20 mouse cellular contexts compared by ENCODE assay signal in the genomic region with DNA sequence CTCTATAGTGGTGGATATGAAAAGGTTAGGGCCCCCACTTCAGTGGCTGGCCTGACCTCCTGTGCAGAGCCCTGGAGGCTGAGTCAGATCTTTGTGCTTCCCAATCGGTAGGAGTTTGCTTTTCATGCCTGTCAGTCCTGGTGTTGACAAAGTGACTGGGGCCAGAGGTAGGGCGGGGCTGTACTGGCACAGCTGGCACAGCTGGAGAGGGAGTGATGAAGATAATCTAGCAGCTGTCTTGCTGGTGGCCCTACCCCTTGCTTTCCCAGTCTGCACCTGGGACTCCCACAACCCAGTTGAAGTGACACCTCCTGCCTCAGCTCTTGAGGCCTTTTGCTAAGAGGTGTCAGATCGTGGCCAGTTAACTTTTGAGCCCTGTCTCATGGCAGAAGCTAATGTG. TPM values are rescaled to one million over a fixed set of nuclear protein-coding genes. Genes with fewer than 3 reads are reported as not detected.
DNase-seq lines count a peak whose midpoint lies in the region; ATAC-seq and TF ChIP-seq lines count a peak whose summit lies in the region.
"Had no signal": no experiment of that assay in that cellular context is flagged by ENCODE, and none has a peak within 500 bp of the region (broad histone marks: within the 10 kb centered on the region; RNA-seq: fewer than 3 reads in every experiment).

No protein-coding gene starts in this region.

- ATAC-seq in erythroblast, adult 5-6 weeks (replicated peaks; ENCODE audit: low FRiP score, poor library complexity, severe bottlenecking) = peak; percentile 91
- peak; percentile 98 for ATAC-seq in liver, embryonic 16.5 days (ENCODE audit: low read depth)
- ATAC-seq in stomach, postnatal 0 days (ENCODE audit: low FRiP score, low TSS enrichment) = 0 out of 2 replicates have a peak, but pooled peaks have one; percentile 23
- ATAC-seq in activated CD4-positive, CD25-positive, alpha-beta regulatory T cell, adult 4 months = no peak
- ATAC-seq in forebrain, postnatal 0 days = no peak
- ATAC-seq: forebrain, embryonic 14.5 days had no signal

- peak; percentile 49 for DNase-seq in thymus, postnatal 0 days (ENCODE audit: low spot score)
- DNase-seq in thymus, postnatal 10 days (ENCODE audit: low spot score in 2 of 2) = no peak
- DNase-seq in stomach, postnatal 0 days (ENCODE audit: low spot score) = peak; percentile 19
- no peak for DNase-seq in forebrain, postnatal 0 days
- DNase-seq: adrenal gland, postnatal 14 days; cerebellum, adult 9-10 months; heart, postnatal 36 days; layer of hippocampus, postnatal 36 days; lung, postnatal 14 days; right cerebral cortex, postnatal 4 days; thymus, postnatal 25 days had no signal

- H3K27me3 ChIP-seq in liver, embryonic 16.5 days (ENCODE audit: control insufficient read depth, insufficient read depth, low read depth, low read length) = no peaks in the 10 kb centered on the region
- no peaks in the 10 kb centered on the region for H3K27me3 ChIP-seq in stomach, postnatal 0 days (ENCODE audit: control insufficient read depth, insufficient read depth, low read length)
- no peaks in the 10 kb centered on the region for H3K27me3 ChIP-seq in forebrain, postnatal 0 days (ENCODE audit: insufficient read depth, low read length)
- H3K27me3 ChIP-seq: CH12.LX; embryonic facial prominence, embryonic 15.5 days; heart, embryonic 12.5 days; limb, embryonic 15.5 days had no signal

- 46% methylated on average over 3 of the region's 3 CpGs for WGBS in liver, embryonic 16.5 days (ENCODE audit: insufficient replicate concordance)
- WGBS in stomach, postnatal 0 days = 53% methylated on average over 3 of the region's 3 CpGs
- WGBS in forebrain, postnatal 0 days = 79% methylated on average over 3 of the region's 3 CpGs

- H3K4me1 ChIP-seq in liver, embryonic 16.5 days (ENCODE audit: control insufficient read depth, low read depth, low read length) = peaks cover 16% of the 10 kb centered on the region
- H3K4me1 ChIP-seq in stomach, postnatal 0 days (replicated peaks; ENCODE audit: control insufficient read depth, insufficient read depth) = no peaks in the 10 kb centered on the region
- H3K4me1 ChIP-seq in forebrain, postnatal 0 days (ENCODE audit: insufficient read depth) = no peaks in the 10 kb centered on the region

- peak overlapping the region; percentile 81 for H3K27ac ChIP-seq in liver, embryonic 16.5 days (ENCODE audit: low read length)
- no peak overlapping the region for H3K27ac ChIP-seq in stomach, postnatal 0 days (replicated peaks)
- H3K27ac ChIP-seq in forebrain, postnatal 0 days (ENCODE audit: low read depth, low read length) = no peak overlapping the region
- H3K27ac ChIP-seq: embryonic facial prominence, embryonic 15.5 days; limb, embryonic 15.5 days had no signal

- TF ChIP-seq CTCF in stomach, postnatal 0 days (IDR thresholded peaks at IDR 0.05; ENCODE audit: low read depth) = no peak
- no peak for TF ChIP-seq CTCF in forebrain, postnatal 0 days (IDR thresholded peaks at IDR 0.05; ENCODE audit: low read depth)

- H3K9ac ChIP-seq in liver, embryonic 16.5 days (ENCODE audit: low read depth, low read length) = peak overlapping the region; percentile 36
- no peak overlapping the region for H3K9ac ChIP-seq in stomach, postnatal 0 days (ENCODE audit: low read length)
- H3K9ac ChIP-seq in forebrain, postnatal 0 days = no peak overlapping the region
- H3K9ac ChIP-seq: embryonic facial prominence, embryonic 15.5 days; heart, embryonic 12.5 days; limb, embryonic 15.5 days had no signal

- H3K4me2 ChIP-seq in liver, embryonic 16.5 days (ENCODE audit: low read depth, low read length) = peak overlapping the region; percentile 33; the same call in 1 of the 2 replicates
- no peak overlapping the region for H3K4me2 ChIP-seq in stomach, postnatal 0 days (replicated peaks; ENCODE audit: low read depth)
- H3K4me2 ChIP-seq in forebrain, postnatal 0 days (ENCODE audit: low read depth) = no peak overlapping the region
- H3K4me2 ChIP-seq: embryonic facial prominence, embryonic 15.5 days; heart, embryonic 12.5 days; limb, embryonic 15.5 days; midbrain, embryonic 11.5 days had no signal

- H3K36me3 ChIP-seq in liver, embryonic 16.5 days (ENCODE audit: control insufficient read depth, insufficient read depth) = peaks cover 20% of the 10 kb centered on the region
- peaks cover 3% of the 10 kb centered on the region for H3K36me3 ChIP-seq in stomach, postnatal 0 days (ENCODE audit: control insufficient read depth, insufficient read depth, low read length)
- H3K36me3 ChIP-seq in forebrain, postnatal 0 days (ENCODE audit: insufficient read depth) = peaks cover 8% of the 10 kb centered on the region

- peaks cover 2% of the 10 kb centered on the region for H3K9me3 ChIP-seq in liver, embryonic 16.5 days (replicated peaks; ENCODE audit: control insufficient read depth, low read length)
- no peaks in the 10 kb centered on the region for H3K9me3 ChIP-seq in stomach, postnatal 0 days (ENCODE audit: control insufficient read depth, low read length)
- H3K9me3 ChIP-seq in forebrain, postnatal 0 days (ENCODE audit: low read length) = no peaks in the 10 kb centered on the region
- H3K9me3 ChIP-seq: limb, embryonic 15.5 days had no signal

- TF ChIP-seq EP300 in stomach, postnatal 0 days (optimal IDR thresholded peaks at IDR 0.05) = no peak

- no peak overlapping the region for H3K4me3 ChIP-seq in liver, embryonic 16.5 days (ENCODE audit: low read depth, low read length)
- H3K4me3 ChIP-seq in stomach, postnatal 0 days (ENCODE audit: low read depth, low read length) = no peak overlapping the region
- no peak overlapping the region for H3K4me3 ChIP-seq in forebrain, postnatal 0 days (ENCODE audit: low read depth, low read length)
- H3K4me3 ChIP-seq: embryonic facial prominence, embryonic 15.5 days; heart, embryonic 12.5 days; limb, embryonic 15.5 days had no signal

RNA-seq across cellular contexts. Expression of gene Pepd, which starts 21.0 kb away (rescaled TPM):
- polyA plus RNA-seq in thymus, postnatal 0 days (2015; fragmentation: Nextera tagmentation; extraction: Ambion mirVana) = 79.5 and 82.5 TPM in 2 replicates
- total RNA-seq in erythroblast, adult 5-6 weeks (2015; ENCODE audit: low replicate concordance) = 28.1 and 29.0 TPM in 2 replicates
- total RNA-seq in erythroblast, adult 5-6 weeks (2017; ENCODE audit: low replicate concordance) = 59.6 and 76.5 TPM in 2 replicates
- polyA plus RNA-seq in liver, embryonic 16.5 days (2015; fragmentation: Nextera tagmentation; extraction: Ambion mirVana) = 54.1 and 56.0 TPM in 2 replicates
- polyA plus RNA-seq in stomach, postnatal 0 days (2015; fragmentation: Nextera tagmentation; extraction: Ambion mirVana) = 48.7 and 48.8 TPM in 2 replicates
- 10 to 100 TPM; 53.8 to 54.2 TPM for polyA plus RNA-seq in activated CD4-positive, CD25-positive, alpha-beta regulatory T cell, adult 4 months (2017; shearing (Covaris generic))
- 41.2 and 52.3 TPM in 2 replicates for total RNA-seq in forebrain, postnatal 0 days (2014; rRNA removed)
- 56.7 and 60.4 TPM in 2 replicates for polyA plus RNA-seq in forebrain, postnatal 0 days (2015; fragmentation: Nextera tagmentation; extraction: Ambion mirVana)

Comparison
In these comparisons a context has a peak if more than half of its experiments do, and no peak if none do; other contexts are left out.
1. DNase-seq: peak in thymus, postnatal 0 days (single experiment) and stomach, postnatal 0 days (single experiment); none in thymus, postnatal 10 days (0 of 2) and forebrain, postnatal 0 days (single experiment).
2. ATAC-seq: peak in erythroblast, adult 5-6 weeks (single experiment), liver, embryonic 16.5 days (single experiment) and stomach, postnatal 0 days (single experiment); none in activated CD4-positive, CD25-positive, alpha-beta regulatory T cell, adult 4 months (single experiment) and forebrain, postnatal 0 days (single experiment).